Mouse (Mus musculus) thymus, adult 2 months (tissue): ENCODE results near the gene Syt17.

Experiments used
- CTCF ChIP-seq: fragments of 200-500 bp; IDR thresholded peaks from 2 replicates; pipeline ENCODE4 v1.5.1; 2012; ENCODE audit warnings: mild to moderate bottlenecking, control low read depth, low read length, moderate library complexity, borderline replicate concordance; ENCODE audit not compliant: control insufficient read depth, poor library complexity, insufficient read depth; ENCODE audit errors: extremely low read depth
- POLR2A ChIP-seq: fragments of 200-500 bp; IDR thresholded peaks from 2 replicates; pipeline ENCODE4 v1.6.1; 2012; ENCODE audit warnings: mild to moderate bottlenecking, low read length, control low read depth, moderate library complexity; ENCODE audit not compliant: control insufficient read depth, poor library complexity, insufficient read depth; ENCODE audit errors: extremely low read depth

- TF ChIP-seq POLR2A = no peak
- TF ChIP-seq CTCF = no peak
Observed at GRCm38 (mm10) chr7:118483996-118484395, 36.0 kb upstream of the Syt17 start.
